Mouse (Mus musculus) intestine, embryonic 15.5 days (tissue): Measurements from ENCODE around the gene Dcaf17. TPM values are rescaled to one million over a fixed set of nuclear protein-coding genes. Genes with fewer than 3 reads are reported as not detected.

Source experiments
- ATAC-seq: fragments of 200-750 bp; cut with Nextera tagmentation; 2 replicates; pipeline ENCODE4 v1.8.0; 2017; ENCODE audit warnings: moderate TSS enrichment, moderate library complexity
- H3K27ac ChIP-seq: fragments of 300-500 bp; sonication (generic); 2 replicates; pipeline ENCODE4 v1.5.1; 2015; ENCODE audit warnings: mild to moderate bottlenecking, inconsistent platforms
- H3K27me3 ChIP-seq: fragments of 300-500 bp; sonication (generic); replicated peaks from 2 replicates; pipeline ENCODE4 v1.6.1; 2015; ENCODE audit warnings: inconsistent platforms
- H3K36me3 ChIP-seq: fragments of 300-500 bp; sonication (generic); 2 replicates; pipeline ENCODE4 v1.6.1; 2015; ENCODE audit warnings: inconsistent platforms
- H3K4me1 ChIP-seq: fragments of 300-500 bp; sonication (generic); replicated peaks from 2 replicates; pipeline ENCODE4 v1.6.1; 2015; ENCODE audit warnings: inconsistent platforms
- H3K4me2 ChIP-seq: fragments of 300-500 bp; sonication (generic); replicated peaks from 2 replicates; pipeline ENCODE4 v1.6.1; 2015; ENCODE audit warnings: mild to moderate bottlenecking, inconsistent platforms
- H3K4me3 ChIP-seq: fragments of 300-500 bp; sonication (generic); replicated peaks from 2 replicates; pipeline ENCODE4 v1.5.1; 2015; ENCODE audit warnings: inconsistent platforms
- H3K9ac ChIP-seq: fragments of 300-500 bp; sonication (generic); 2 replicates; pipeline ENCODE4 v1.6.1; 2015; ENCODE audit warnings: inconsistent platforms
- H3K9me3 ChIP-seq: fragments of 300-500 bp; sonication (generic); 2 replicates; pipeline ENCODE4 v1.6.1; 2016; ENCODE audit warnings: inconsistent platforms
- WGBS: fragments of 180-500 bp; shearing (Covaris S2); methylation state at CpG from one replicate; pipeline ENCODE4 v1.1.7; 2015; 5-methylcytosine and 5-hydroxymethylcytosine counted together
- polyA plus RNA-seq: library from polyadenylated mRNA; unstranded; fragments of >200 nt; fragmentation: Nextera tagmentation; extraction: Ambion mirVana; gene quantifications from 2 replicates; pipeline ENCODE4 v1.2.1, GENCODE M21; 2015

Dcaf17 gene
- polyA plus RNA-seq, 1 experiment from 2014 or later = 43.0 TPM

DNA sequence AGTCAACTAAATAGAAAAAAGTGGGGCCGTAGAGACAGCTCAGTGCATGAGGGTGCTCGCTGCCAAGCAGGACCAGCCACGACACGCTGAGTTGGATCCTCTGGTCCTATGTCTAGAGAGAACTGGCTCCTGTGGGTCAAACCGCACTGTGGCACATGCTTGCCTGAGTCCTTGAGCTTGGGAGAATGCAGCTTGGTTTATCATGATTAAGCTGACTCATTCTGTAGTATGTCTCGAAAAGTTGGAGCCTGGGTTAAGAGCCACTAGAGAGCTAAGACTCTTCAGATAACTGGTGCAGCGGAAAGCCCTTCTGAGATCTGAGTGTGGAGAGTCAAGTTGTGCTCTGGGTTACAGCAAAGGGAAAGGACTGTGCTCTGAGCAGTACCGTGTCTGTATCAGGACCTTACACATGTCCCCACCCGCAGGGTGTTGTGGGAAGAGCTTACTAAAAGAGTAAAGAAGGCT is 78.9 kb downstream of the Dcaf17 start:
- H3K9ac ChIP-seq = no peak overlapping the region
- no peak overlapping the region for H3K4me3 ChIP-seq
- H3K4me2 ChIP-seq = no peak overlapping the region
- WGBS = 84% methylated on average over 9 of the region's 9 CpGs
- no peaks in the 10 kb centered on the region for H3K36me3 ChIP-seq
- H3K27me3 ChIP-seq = no peaks in the 10 kb centered on the region
- no peaks in the 10 kb centered on the region for H3K4me1 ChIP-seq
- H3K9me3 ChIP-seq = no peaks in the 10 kb centered on the region
- no peak for ATAC-seq
- no peak overlapping the region for H3K27ac ChIP-seq

DNA sequence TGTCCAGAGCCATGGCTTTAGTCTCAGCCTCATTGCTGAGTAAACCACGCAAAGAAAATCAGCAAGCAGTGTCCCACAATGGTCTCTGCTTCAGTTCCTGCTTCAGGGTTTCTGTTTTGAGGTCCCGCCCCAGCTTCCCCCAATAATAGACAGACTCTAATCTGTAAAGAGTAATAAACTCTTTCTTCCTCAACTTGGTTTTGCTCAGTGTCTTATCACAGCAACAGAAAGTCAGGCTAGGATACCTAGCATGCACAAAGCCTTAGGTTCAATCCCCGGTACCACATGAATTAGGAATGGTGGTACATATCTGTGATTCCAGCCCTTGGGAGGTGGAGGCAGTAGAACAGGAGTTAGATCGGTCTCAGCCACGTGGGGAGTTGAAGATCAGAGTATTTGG is 79.7 kb downstream of the Dcaf17 start:
- H3K9me3 ChIP-seq = no peaks in the 10 kb centered on the region
- H3K27me3 ChIP-seq = no peaks in the 10 kb centered on the region
- no peak overlapping the region for H3K4me2 ChIP-seq
- no peak overlapping the region for H3K4me3 ChIP-seq
- no peaks in the 10 kb centered on the region for H3K36me3 ChIP-seq
- no peak overlapping the region for H3K27ac ChIP-seq
- 72% methylated on average over 5 of the region's 5 CpGs for WGBS
- H3K4me1 ChIP-seq = no peaks in the 10 kb centered on the region
- ATAC-seq = peak; percentile 28; the same call in 1 of the 2 replicates
- no peak overlapping the region for H3K9ac ChIP-seq

DNA sequence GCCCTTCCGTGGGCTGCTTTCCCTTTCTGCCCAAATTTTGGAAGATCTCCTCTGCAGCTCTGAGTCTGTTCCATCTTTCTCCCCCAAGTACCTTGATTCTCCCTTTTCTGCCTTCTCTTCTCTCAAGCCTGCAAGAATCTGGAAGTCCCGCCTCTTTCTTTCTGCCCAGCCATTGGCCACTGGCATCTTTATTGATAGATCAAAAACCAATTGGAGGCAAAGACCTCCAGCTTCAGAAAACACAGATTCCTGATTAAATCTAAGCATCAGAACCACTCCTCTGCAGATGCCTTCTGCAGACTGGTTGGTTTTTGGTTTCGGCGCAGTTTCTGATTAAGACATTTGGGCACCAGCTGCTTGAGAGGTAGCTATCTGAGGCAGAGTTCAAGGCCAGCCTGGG is 85.5 kb downstream of the Dcaf17 start:
- no peaks in the 10 kb centered on the region for H3K9me3 ChIP-seq
- H3K27me3 ChIP-seq = no peaks in the 10 kb centered on the region
- H3K4me3 ChIP-seq = no peak overlapping the region
- no peaks in the 10 kb centered on the region for H3K36me3 ChIP-seq
- H3K4me1 ChIP-seq = no peaks in the 10 kb centered on the region
- H3K9ac ChIP-seq = no peak overlapping the region
- WGBS = 83% methylated on average over 4 of the region's 4 CpGs
- H3K4me2 ChIP-seq = no peak overlapping the region
- no peak overlapping the region for H3K27ac ChIP-seq
- no peak for ATAC-seq

DNA sequence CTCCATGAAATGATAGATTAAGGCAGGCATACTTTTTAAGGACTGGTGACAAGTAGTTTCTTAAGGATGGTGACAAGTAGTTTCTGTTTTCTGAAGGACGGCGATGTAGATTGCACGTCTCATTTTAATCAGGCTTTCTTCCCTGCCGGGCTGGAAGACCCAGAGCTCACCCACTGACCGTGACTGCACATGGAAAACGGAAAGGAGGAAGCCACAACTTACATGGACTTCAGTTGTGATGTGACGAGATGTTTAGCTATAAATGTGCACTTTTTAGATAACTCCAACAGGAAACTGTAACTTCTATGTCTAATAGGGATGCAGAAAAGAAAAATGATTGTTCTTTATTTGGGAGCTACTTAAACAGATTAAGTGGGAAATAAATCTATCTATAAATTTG is 87.3 kb downstream of the Dcaf17 start:
- Histone ChIP-seq H3K27me3 (no peaks in the 10 kb centered on the region), H3K9me3 (no peaks in the 10 kb centered on the region), H3K27ac (no peak overlapping the region), H3K9ac (no peak overlapping the region), H3K4me3 (no peak overlapping the region), H3K4me2 (no peak overlapping the region), H3K36me3 (no peaks in the 10 kb centered on the region), H3K4me1 (no peaks in the 10 kb centered on the region)
- 51% methylated on average over 7 of the region's 7 CpGs for WGBS
- no peak for ATAC-seq

DNA sequence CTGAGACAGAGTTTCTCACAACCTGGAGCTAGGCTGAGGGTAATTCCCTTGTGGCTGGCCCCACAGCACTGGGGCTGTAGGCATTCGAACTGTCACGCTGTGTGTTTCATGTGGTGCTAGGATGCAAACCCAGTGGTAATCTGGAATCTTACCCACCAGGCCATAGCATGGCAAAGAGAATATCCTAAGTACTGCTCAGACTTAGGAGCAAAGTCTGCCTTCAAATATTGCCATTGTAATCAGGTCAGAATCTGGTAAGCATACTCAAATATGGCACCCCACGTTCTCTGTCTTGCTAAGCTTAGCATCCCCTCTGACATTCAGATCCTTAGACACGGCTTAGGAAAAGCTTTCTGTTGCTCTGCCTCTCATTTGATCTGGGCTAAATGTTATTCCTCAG is 90.7 kb downstream of the Dcaf17 start:
- H3K36me3 ChIP-seq = no peaks in the 10 kb centered on the region
- no peaks in the 10 kb centered on the region for H3K9me3 ChIP-seq
- no peak overlapping the region for H3K9ac ChIP-seq
- H3K27ac ChIP-seq = peak overlapping the region; percentile 37; the same call in 1 of the 2 replicates
- ATAC-seq = peak; percentile 78
- H3K27me3 ChIP-seq = no peaks in the 10 kb centered on the region
- no peak overlapping the region for H3K4me2 ChIP-seq
- 67% methylated on average over 4 of the region's 4 CpGs for WGBS
- no peaks in the 10 kb centered on the region for H3K4me1 ChIP-seq
- H3K4me3 ChIP-seq = no peak overlapping the region

DNA sequence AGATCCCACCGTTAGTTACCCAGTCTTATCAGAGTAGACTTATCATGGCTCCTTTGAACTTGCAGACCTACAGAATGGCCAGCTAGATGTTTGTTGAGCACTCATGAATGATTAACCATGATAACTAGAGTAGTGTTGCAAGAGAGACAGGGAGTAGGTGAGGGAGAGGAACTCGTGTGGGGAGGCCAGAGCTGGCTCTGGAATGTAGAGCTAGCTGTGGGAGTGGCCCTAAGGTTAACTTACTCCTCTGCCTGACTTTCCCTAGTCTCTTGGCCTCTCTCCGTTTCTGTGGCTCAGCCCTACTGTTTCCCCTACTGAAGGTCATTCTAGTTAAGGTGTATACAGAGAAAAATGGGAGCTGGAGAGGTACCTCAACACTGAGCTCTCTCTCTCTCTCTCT is 91.1 kb downstream of the Dcaf17 start:
- Histone ChIP-seq H3K4me2 (no peak overlapping the region), H3K4me1 (no peaks in the 10 kb centered on the region), H3K4me3 (no peak overlapping the region), H3K27ac (0 out of 2 replicates have a peak overlapping the region, but pooled peaks have one; percentile 37), H3K9ac (no peak overlapping the region), H3K9me3 (no peaks in the 10 kb centered on the region), H3K27me3 (no peaks in the 10 kb centered on the region), H3K36me3 (no peaks in the 10 kb centered on the region)
- 32% methylated on average over 3 of the region's 3 CpGs for WGBS
- ATAC-seq = peak; percentile 97

DNA sequence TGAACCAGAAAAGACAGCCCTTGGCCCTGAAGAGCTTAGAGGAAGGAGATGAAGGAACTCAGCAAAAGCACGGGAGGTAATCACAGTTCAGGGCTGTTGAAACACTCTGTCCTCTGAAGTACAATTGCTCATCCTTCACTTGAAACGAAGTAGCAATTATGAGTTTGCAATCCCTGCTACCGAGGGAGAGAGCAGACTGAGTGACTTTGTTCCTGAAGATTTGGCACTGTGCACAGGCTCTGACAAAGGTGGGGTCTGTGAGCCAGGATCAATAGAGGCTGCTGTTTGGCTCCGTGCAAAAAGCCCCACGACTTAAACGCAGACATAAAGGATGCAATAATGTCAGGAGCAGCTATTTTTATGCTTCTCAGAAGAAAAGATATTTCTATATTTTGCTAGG is 92.7 kb downstream of the Dcaf17 start:
- Histone ChIP-seq H3K9me3 (no peaks in the 10 kb centered on the region), H3K9ac (no peak overlapping the region), H3K36me3 (no peaks in the 10 kb centered on the region), H3K4me3 (no peak overlapping the region), H3K4me2 (no peak overlapping the region), H3K27ac (no peak overlapping the region), H3K27me3 (no peaks in the 10 kb centered on the region), H3K4me1 (no peaks in the 10 kb centered on the region)
- no peak for ATAC-seq
- 39% methylated on average over 6 of the region's 6 CpGs for whole genome bisulfite sequencing

Other genes with a start within 250 kb of the Dcaf17 start
- gene Tlk1, start 229.6 kb upstream of the Dcaf17 start, polyA plus RNA-seq = 36.4 and 45.7 TPM in 2 replicates
- gene Mettl8, start 255 bp downstream of the Dcaf17 start, polyA plus RNA-seq = 12.5 and 15.1 TPM in 2 replicates
- gene Cybrd1, start 62.6 kb downstream of the Dcaf17 start, polyA plus RNA-seq = 6.6 and 6.8 TPM in 2 replicates
- 71.4 and 83.5 TPM in 2 replicates for gene Dync1i2, start 156.4 kb downstream of the Dcaf17 start, polyA plus RNA-seq